Mouse (Mus musculus): Measurements from ENCODE around the gene Sart1. TPM values are rescaled to one million over a fixed set of nuclear protein-coding genes. Genes with fewer than 3 reads are reported as not detected.
A peak's percentile ranks its signal among the peaks of the same experiment; 100 is the strongest.

Sart1 gene
- polyA plus RNA-seq, 2 experiments: 66.4 to 67.1 TPM

- Histone ChIP-seq H3K9me3 (ENCODE audit: control insufficient read depth, low read length) (no peaks in the 10 kb centered on the region), H3K9ac (ENCODE audit: low read depth, low read length, severe bottlenecking) (no peak overlapping the region), H3K4me2 (replicated peaks; ENCODE audit: low read depth, low read length, severe bottlenecking) (no peak overlapping the region), H3K27me3 (ENCODE audit: control insufficient read depth, insufficient read depth, low read length) (no peaks in the 10 kb centered on the region), H3K27ac (replicated peaks; ENCODE audit: low read depth, low read length) (no peak overlapping the region), H3K4me1 (ENCODE audit: control insufficient read depth, insufficient read depth, low read length) (0 out of 2 replicates have a peak, but pooled peaks cover 5% of the 10 kb centered on the region), H3K4me3 (replicated peaks; ENCODE audit: low read length) (no peak overlapping the region), H3K36me3 (ENCODE audit: control insufficient read depth, insufficient read depth, low read length) (peaks cover 3% of the 10 kb centered on the region; the same call in 1 of the 2 replicates)
- TF ChIP-seq POLR2A (IDR thresholded peaks at IDR 0.05; ENCODE audit: borderline replicate concordance, extremely low read depth, insufficient read depth, insufficient read length): no peak
- 71% methylated on average over 4 of the region's 4 CpGs for WGBS
- DNase-seq (ENCODE audit: low spot score) (no peak), ATAC-seq (ENCODE audit: low FRiP score, low read depth) (no peak)
Observed at GRCm38 (mm10) chr19:5413840-5414239, 25.3 kb upstream of the Sart1 start.

- Histone ChIP-seq H3K36me3 (ENCODE audit: control insufficient read depth, insufficient read depth, low read length) (no peaks in the 10 kb centered on the region), H3K9me3 (ENCODE audit: control insufficient read depth, low read length) (no peaks in the 10 kb centered on the region), H3K27me3 (ENCODE audit: control insufficient read depth, insufficient read depth, low read length) (no peaks in the 10 kb centered on the region), H3K4me2 (replicated peaks; ENCODE audit: low read depth, low read length, severe bottlenecking) (no peak overlapping the region), H3K4me3 (replicated peaks; ENCODE audit: low read length) (no peak overlapping the region), H3K27ac (replicated peaks; ENCODE audit: low read depth, low read length) (no peak overlapping the region), H3K4me1 (ENCODE audit: control insufficient read depth, insufficient read depth, low read length) (peaks cover 9% of the 10 kb centered on the region; the same call in 1 of the 2 replicates), H3K9ac (ENCODE audit: low read depth, low read length, severe bottlenecking) (no peak overlapping the region)
- no peak for TF ChIP-seq POLR2A (IDR thresholded peaks at IDR 0.05; ENCODE audit: borderline replicate concordance, extremely low read depth, insufficient read depth, insufficient read length)
- 54% methylated on average over 5 of the region's 5 CpGs for WGBS
- DNase-seq (ENCODE audit: low spot score) (no peak), ATAC-seq (ENCODE audit: low FRiP score, low read depth) (0 out of 2 replicates have a peak, but pooled peaks have one; percentile 24)
Observed at GRCm38 (mm10) chr19:5411961-5412360, 23.5 kb upstream of the Sart1 start.

GRCm38 (mm10) chr19:5410641-5411040 is 22.1 kb upstream of the Sart1 start:
- H3K27me3 ChIP-seq (ENCODE audit: control insufficient read depth, insufficient read depth, low read length): no peaks in the 10 kb centered on the region
- H3K4me3 ChIP-seq (replicated peaks; ENCODE audit: low read length): no peak overlapping the region
- DNase-seq (ENCODE audit: low spot score) (no peak), ATAC-seq (ENCODE audit: low FRiP score, low read depth) (no peak)
- H3K9ac ChIP-seq (ENCODE audit: low read depth, low read length, severe bottlenecking): no peak overlapping the region
- no peak for TF ChIP-seq POLR2A (IDR thresholded peaks at IDR 0.05; ENCODE audit: borderline replicate concordance, extremely low read depth, insufficient read depth, insufficient read length)
- H3K27ac ChIP-seq (replicated peaks; ENCODE audit: low read depth, low read length): no peak overlapping the region
- H3K4me1 ChIP-seq (ENCODE audit: control insufficient read depth, insufficient read depth, low read length): peaks cover 9% of the 10 kb centered on the region; the same call in 1 of the 2 replicates
- H3K9me3 ChIP-seq (ENCODE audit: control insufficient read depth, low read length): no peaks in the 10 kb centered on the region
- no peaks in the 10 kb centered on the region for H3K36me3 ChIP-seq (ENCODE audit: control insufficient read depth, insufficient read depth, low read length)
- no peak overlapping the region for H3K4me2 ChIP-seq (replicated peaks; ENCODE audit: low read depth, low read length, severe bottlenecking)
- WGBS: 83% methylated on average over 5 of the region's 5 CpGs

- ATAC-seq (ENCODE audit: low FRiP score, low read depth) (no peak), DNase-seq (ENCODE audit: low spot score) (no peak)
- Histone ChIP-seq H3K9me3 (ENCODE audit: control insufficient read depth, low read length) (no peaks in the 10 kb centered on the region), H3K9ac (ENCODE audit: low read depth, low read length, severe bottlenecking) (no peak overlapping the region), H3K4me1 (ENCODE audit: control insufficient read depth, insufficient read depth, low read length) (peaks cover 9% of the 10 kb centered on the region; the same call in 1 of the 2 replicates), H3K27me3 (ENCODE audit: control insufficient read depth, insufficient read depth, low read length) (no peaks in the 10 kb centered on the region), H3K27ac (replicated peaks; ENCODE audit: low read depth, low read length) (0 out of 2 replicates have a peak overlapping the region, but pooled peaks have one; percentile 10), H3K4me3 (replicated peaks; ENCODE audit: low read length) (no peak overlapping the region), H3K4me2 (replicated peaks; ENCODE audit: low read depth, low read length, severe bottlenecking) (no peak overlapping the region), H3K36me3 (ENCODE audit: control insufficient read depth, insufficient read depth, low read length) (no peaks in the 10 kb centered on the region)
- WGBS: 53% methylated on average over 5 of the region's 5 CpGs
- no peak for TF ChIP-seq POLR2A (IDR thresholded peaks at IDR 0.05; ENCODE audit: borderline replicate concordance, extremely low read depth, insufficient read depth, insufficient read length)
Observed at GRCm38 (mm10) chr19:5409068-5409467, 20.6 kb upstream of the Sart1 start.

- no peak for DNase-seq (ENCODE audit: low spot score)
- Histone ChIP-seq H3K4me2 (replicated peaks; ENCODE audit: low read depth, low read length, severe bottlenecking) (no peak overlapping the region), H3K4me1 (ENCODE audit: control insufficient read depth, insufficient read depth, low read length) (peaks cover 9% of the 10 kb centered on the region; the same call in 1 of the 2 replicates), H3K27me3 (ENCODE audit: control insufficient read depth, insufficient read depth, low read length) (no peaks in the 10 kb centered on the region), H3K9ac (ENCODE audit: low read depth, low read length, severe bottlenecking) (no peak overlapping the region), H3K4me3 (replicated peaks; ENCODE audit: low read length) (no peak overlapping the region), H3K9me3 (ENCODE audit: control insufficient read depth, low read length) (no peaks in the 10 kb centered on the region), H3K27ac (replicated peaks; ENCODE audit: low read depth, low read length) (0 out of 2 replicates have a peak overlapping the region, but pooled peaks have one; percentile 10), H3K36me3 (ENCODE audit: control insufficient read depth, insufficient read depth, low read length) (no peaks in the 10 kb centered on the region)
- 88% methylated on average over 13 of the region's 13 CpGs for WGBS
- no peak for ATAC-seq (ENCODE audit: low FRiP score, low read depth)
- no peak for TF ChIP-seq POLR2A (IDR thresholded peaks at IDR 0.05; ENCODE audit: borderline replicate concordance, extremely low read depth, insufficient read depth, insufficient read length)
Observed at GRCm38 (mm10) chr19:5408057-5409001, 19.8 kb upstream of the Sart1 start.
